ENCODE assay signal across 24 mouse cellular contexts in genomic region chr14:118794196-118794595, GRCm38 (mm10). TPM values are rescaled to one million over a fixed set of nuclear protein-coding genes. Genes with fewer than 3 reads are reported as not detected.
DNase-seq lines count a peak whose midpoint lies in the region; ATAC-seq and TF ChIP-seq lines count a peak whose summit lies in the region.
"Had no signal": no experiment of that assay in that cellular context is flagged by ENCODE, and none has a peak within 500 bp of the region (broad histone marks: within the 10 kb centered on the region; RNA-seq: fewer than 3 reads in every experiment).

No protein-coding gene starts in this region.

- 71% methylated on average over 1 of the region's 1 CpGs for WGBS in forebrain, embryonic 11.5 days
- 68% methylated on average over 1 of the region's 1 CpGs for WGBS in forebrain, embryonic 14.5 days
- 54% methylated on average over 1 of the region's 1 CpGs for WGBS in liver, embryonic 16.5 days (ENCODE audit: insufficient replicate concordance)

- H3K4me1 ChIP-seq in forebrain, embryonic 11.5 days (replicated peaks; ENCODE audit: control insufficient read depth, insufficient read depth, low read length): no peaks in the 10 kb centered on the region
- H3K4me1 ChIP-seq in forebrain, embryonic 14.5 days (ENCODE audit: control insufficient read depth, insufficient read depth, low read length): peaks cover 2% of the 10 kb centered on the region; the same call in 1 of the 2 replicates
- H3K4me1 ChIP-seq in CH12.LX (ENCODE audit: control insufficient read depth in 1 of 2, insufficient read depth in 2 of 2): peaks cover 0 to 6% of the 10 kb centered on the region in 2 experiments; a peak in 1 of 4 replicates
- H3K4me1 ChIP-seq in liver, embryonic 16.5 days (ENCODE audit: control insufficient read depth, low read depth, low read length): peaks cover 62% of the 10 kb centered on the region

- intact Hi-C loops in left cerebral cortex, adult 2 months (cut with DNase I): no loop called here

- no peaks in the 10 kb centered on the region for H3K79me2 ChIP-seq in CH12.LX (replicated peaks; ENCODE audit: control insufficient read depth, extremely low read depth, insufficient read depth, poor library complexity, severe bottlenecking)

- dilution Hi-C loops in CH12.LX (cut with MboI; ENCODE audit: extremely low pct_ligation_motif_present, extremely low pct_unique_long_range_greater_than_20kb, low sequenced_read_pairs): no loop called here

- TF ChIP-seq EP300 in CH12.LX (IDR thresholded peaks at IDR 0.05; ENCODE audit: low read length): no peak

- H3K27ac ChIP-seq in forebrain, embryonic 11.5 days (ENCODE audit: low read depth, low read length): no peak overlapping the region
- H3K27ac ChIP-seq in forebrain, embryonic 14.5 days (ENCODE audit: low read depth, low read length): no peak overlapping the region
- H3K27ac ChIP-seq in CH12.LX (ENCODE audit: insufficient read depth, low read depth): no peak overlapping the region
- peak overlapping the region; percentile 100 for H3K27ac ChIP-seq in liver, embryonic 16.5 days (ENCODE audit: low read length)
- no peak overlapping the region for H3K27ac ChIP-seq in left cerebral cortex, adult 2 months
- H3K27ac ChIP-seq: forebrain, embryonic 15.5 days; intestine, embryonic 15.5 days; kidney, postnatal 0 days; layer of hippocampus, adult 2 months; limb, embryonic 10.5 days; midbrain, embryonic 12.5 days had no signal

- H3K9me3 ChIP-seq in forebrain, embryonic 11.5 days (ENCODE audit: control insufficient read depth, low read length): no peaks in the 10 kb centered on the region
- no peaks in the 10 kb centered on the region for H3K9me3 ChIP-seq in forebrain, embryonic 14.5 days (replicated peaks; ENCODE audit: control insufficient read depth, low read length)
- no peaks in the 10 kb centered on the region for H3K9me3 ChIP-seq in CH12.LX (replicated peaks; ENCODE audit: low read length)
- no peaks in the 10 kb centered on the region for H3K9me3 ChIP-seq in liver, embryonic 16.5 days (replicated peaks; ENCODE audit: control insufficient read depth, low read length)
- H3K9me3 ChIP-seq: forebrain, embryonic 15.5 days; intestine, embryonic 15.5 days; limb, embryonic 10.5 days; midbrain, embryonic 12.5 days had no signal

- in situ Hi-C loops in CH12.LX (cut with MboI; ENCODE audit: low pct_ligation_motif_present, low pct_unique_long_range_greater_than_20kb, low sequenced_read_pairs): no loop called here

- no peak for TF ChIP-seq POLR2A in CH12.LX (IDR thresholded peaks at IDR 0.05; ENCODE audit: low read depth, low read length)

- ATAC-seq in forebrain, embryonic 11.5 days (replicated peaks; ENCODE audit: low FRiP score): no peak
- ATAC-seq in forebrain, embryonic 14.5 days: no peak
- ATAC-seq in erythroid progenitor cell, adult 5-6 weeks (replicated peaks; ENCODE audit: low FRiP score, poor library complexity, severe bottlenecking): 0 out of 2 replicates have a peak, but pooled peaks have one; percentile 13
- no peak for ATAC-seq in liver, embryonic 16.5 days (ENCODE audit: low read depth)
- ATAC-seq: CD4-positive, CD25-positive, alpha-beta regulatory T cell, adult 4 months; forebrain, embryonic 15.5 days had no signal

- no peak overlapping the region for H3K4me3 ChIP-seq in forebrain, embryonic 11.5 days (ENCODE audit: low read depth, low read length)
- H3K4me3 ChIP-seq in forebrain, embryonic 14.5 days (ENCODE audit: low read depth, low read length): no peak overlapping the region
- no peak overlapping the region for H3K4me3 ChIP-seq in CH12.LX (replicated peaks in 1 of 3; ENCODE audit: low read depth in 2 of 3, low read length in 2 of 3, poor library complexity in 1 of 3)
- H3K4me3 ChIP-seq in liver, embryonic 16.5 days (ENCODE audit: low read depth, low read length): no peak overlapping the region
- no peak overlapping the region for H3K4me3 ChIP-seq in left cerebral cortex, adult 2 months
- H3K4me3 ChIP-seq: forebrain, embryonic 15.5 days; intestine, embryonic 15.5 days; layer of hippocampus, adult 2 months; limb, embryonic 10.5 days; midbrain, embryonic 12.5 days; myocyte had no signal

- no peaks in the 10 kb centered on the region for H3K36me3 ChIP-seq in forebrain, embryonic 11.5 days (ENCODE audit: control insufficient read depth, insufficient read depth, low read length)
- no peaks in the 10 kb centered on the region for H3K36me3 ChIP-seq in forebrain, embryonic 14.5 days (ENCODE audit: control insufficient read depth, insufficient read depth, low read length)
- no peaks in the 10 kb centered on the region for H3K36me3 ChIP-seq in CH12.LX (replicated peaks in 1 of 2; ENCODE audit: control insufficient read depth in 1 of 2, insufficient read depth in 1 of 2, low read length in 1 of 2)
- no peaks in the 10 kb centered on the region for H3K36me3 ChIP-seq in liver, embryonic 16.5 days (ENCODE audit: control insufficient read depth, insufficient read depth)
- H3K36me3 ChIP-seq: forebrain, embryonic 15.5 days; intestine, embryonic 15.5 days; limb, embryonic 10.5 days; midbrain, embryonic 12.5 days had no signal

- no peak overlapping the region for H3K9ac ChIP-seq in forebrain, embryonic 11.5 days (ENCODE audit: low read length)
- H3K9ac ChIP-seq in forebrain, embryonic 14.5 days (ENCODE audit: low read length): no peak overlapping the region
- H3K9ac ChIP-seq in CH12.LX (ENCODE audit: insufficient read depth, low read depth): no peak overlapping the region
- no peak overlapping the region for H3K9ac ChIP-seq in liver, embryonic 16.5 days (ENCODE audit: low read depth, low read length)
- H3K9ac ChIP-seq: forebrain, embryonic 15.5 days; hindbrain, embryonic 14.5 days; intestine, embryonic 15.5 days; midbrain, embryonic 12.5 days had no signal

- H3K27me3 ChIP-seq in forebrain, embryonic 11.5 days (ENCODE audit: control insufficient read depth, insufficient read depth, low read length): no peaks in the 10 kb centered on the region
- 0 out of 2 replicates have a peak, but pooled peaks cover 4% of the 10 kb centered on the region for H3K27me3 ChIP-seq in forebrain, embryonic 14.5 days (replicated peaks; ENCODE audit: control insufficient read depth, insufficient read depth, low read length)
- H3K27me3 ChIP-seq in CH12.LX (replicated peaks): no peaks in the 10 kb centered on the region
- no peaks in the 10 kb centered on the region for H3K27me3 ChIP-seq in liver, embryonic 16.5 days (ENCODE audit: control insufficient read depth, insufficient read depth, low read depth, low read length)
- H3K27me3 ChIP-seq: intestine, embryonic 15.5 days; midbrain, embryonic 12.5 days had no signal

- DNase-seq in forebrain, embryonic 11.5 days (ENCODE audit: low spot score): peak; percentile 36
- DNase-seq in forebrain, embryonic 14.5 days (ENCODE audit: low spot score): no peak
- DNase-seq in CH12.LX (ENCODE audit: extremely low read depth) (peak; percentile 15), adipocyte (ENCODE audit: low spot score) (no peak)
- DNase-seq in lung, postnatal 36 days: no peak
- DNase-seq in left cerebral cortex, adult 2 months (ENCODE audit: extremely low spot score in 1 of 2, low spot score in 2 of 2): no peak
- DNase-seq: adrenal gland, postnatal 36 days; cerebellum, postnatal 14 days; heart, adult 18-20 months; lung, adult 2 months; lung, postnatal 4 days; right cerebral cortex, adult 18-20 months had no signal

- no peak for TF ChIP-seq CTCF in CH12.LX (conservative IDR thresholded peaks at IDR 0.05 in 1 of 2, IDR thresholded peaks at IDR 0.05 in 1 of 2; ENCODE audit: low read depth in 2 of 2, low read length in 2 of 2)
- TF ChIP-seq CTCF in left cerebral cortex, adult 2 months (IDR thresholded peaks at IDR 0.05): no peak

- TF ChIP-seq RAD21 in CH12.LX (IDR thresholded peaks at IDR 0.05; ENCODE audit: low read depth, low read length): no peak

- no peak overlapping the region for H3K4me2 ChIP-seq in forebrain, embryonic 11.5 days (ENCODE audit: low read depth, low read length, severe bottlenecking)
- no peak overlapping the region for H3K4me2 ChIP-seq in forebrain, embryonic 14.5 days (ENCODE audit: low read length)
- no peak overlapping the region for H3K4me2 ChIP-seq in CH12.LX (ENCODE audit: insufficient read depth, low read depth, poor library complexity, severe bottlenecking)
- H3K4me2 ChIP-seq in liver, embryonic 16.5 days (ENCODE audit: low read depth, low read length): no peak overlapping the region; the same call in 1 of the 2 replicates
- H3K4me2 ChIP-seq: forebrain, embryonic 15.5 days; hindbrain, embryonic 14.5 days; intestine, embryonic 15.5 days; midbrain, embryonic 12.5 days had no signal

TF ChIP-seq in CH12.LX, 34 proteins besides CTCF, POLR2A, EP300 and RAD21:
- no peak for TF ChIP-seq ZNF384 (IDR thresholded peaks at IDR 0.05; ENCODE audit: low read depth, low read length)
- no peak for TF ChIP-seq E2F4 (IDR thresholded peaks at IDR 0.05; ENCODE audit: insufficient replicate concordance, low read depth, low read length)
- no peak for TF ChIP-seq POLR2AphosphoS2 (IDR thresholded peaks at IDR 0.05; ENCODE audit: low read depth, low read length)
- no peak for TF ChIP-seq IRF4 (IDR thresholded peaks at IDR 0.05; ENCODE audit: low read depth, low read length)
- no peak for TF ChIP-seq MAX (IDR thresholded peaks at IDR 0.05; ENCODE audit: low read length)
- TF ChIP-seq ZC3H11A (IDR thresholded peaks at IDR 0.05; ENCODE audit: low read depth, low read length): no peak
- no peak for TF ChIP-seq PAX5 (IDR thresholded peaks at IDR 0.05; ENCODE audit: low read length)
- no peak for TF ChIP-seq MAFK (IDR thresholded peaks at IDR 0.05; ENCODE audit: insufficient replicate concordance, low read length)
- no peak for TF ChIP-seq BHLHE40 (IDR thresholded peaks at IDR 0.05; ENCODE audit: low read depth, low read length)
- TF ChIP-seq ETS1 (conservative IDR thresholded peaks at IDR 0.05; ENCODE audit: low read depth, low read length): no peak
- no peak for TF ChIP-seq SIN3A (IDR thresholded peaks at IDR 0.05; ENCODE audit: low read length)
- TF ChIP-seq MAZ (IDR thresholded peaks at IDR 0.05; ENCODE audit: low read depth, low read length): no peak
- no peak for TF ChIP-seq MXI1 (IDR thresholded peaks at IDR 0.05; ENCODE audit: low read depth, low read length)
- no peak for TF ChIP-seq UBTF (IDR thresholded peaks at IDR 0.05; ENCODE audit: low read depth, low read length)
- no peak for TF ChIP-seq ELF1 (IDR thresholded peaks at IDR 0.05; ENCODE audit: low read depth, low read length)
TF ChIP-seq in CH12.LX: peak in this region for 0.

RNA-seq across cellular contexts. Expression of gene Cldn10, which starts 6.5 kb away (rescaled TPM):
- polyA plus RNA-seq in forebrain, embryonic 11.5 days (2014; fragmentation: Nextera tagmentation; extraction: Ambion mirVana): 0.53 and 0.84 TPM in 2 replicates
- polyA plus RNA-seq in forebrain, embryonic 14.5 days (2014; fragmentation: Nextera tagmentation; extraction: Ambion mirVana): 0.80 and 0.82 TPM in 2 replicates
- not detected in 2 replicates for total RNA-seq in CH12.LX (2012; rRNA removed)
- total RNA-seq in CH12.LX (2014; rRNA removed): 0.18 TPM in 1 of 2 replicates, not detected in the other
- not detected in 2 replicates for polyA plus RNA-seq in CH12.LX (2012; ENCODE audit: insufficient read length, low read depth)
- total RNA-seq in erythroid progenitor cell, adult 5-6 weeks (2015; ENCODE audit: low replicate concordance): 1.4 and 3.4 TPM in 2 replicates
- total RNA-seq in erythroid progenitor cell, adult 5-6 weeks (2017; ENCODE audit: low replicate concordance): not detected in 2 replicates
- 0.43 and 1.3 TPM in 2 replicates for polyA plus RNA-seq in liver, embryonic 16.5 days (2015; fragmentation: Nextera tagmentation; extraction: Ambion mirVana)
- 10 to 100 TPM; 25.8 to 25.9 TPM for total RNA-seq in left cerebral cortex, adult 2 months (2021)
- total RNA-seq: gastrocnemius, adult 18-20 months had no signal
- polyA plus RNA-seq: myocyte had no signal

Comparison
In these comparisons a context has a peak if more than half of its experiments do, and no peak if none do; other contexts are left out.
1. DNase-seq: peak in forebrain, embryonic 11.5 days (single experiment) and CH12.LX (single experiment); none in forebrain, embryonic 14.5 days (single experiment), lung, postnatal 36 days (single experiment), left cerebral cortex, adult 2 months (0 of 2) and adipocyte (single experiment).